Mouse (Mus musculus) thymus, postnatal 25 days (tissue): ENCODE measurements around the gene Rad52.

Source experiments
- DNase-seq: peaks from one replicate; pipeline ENCODE4 v3.0.0; 2022

Gene Rad52

DNA sequence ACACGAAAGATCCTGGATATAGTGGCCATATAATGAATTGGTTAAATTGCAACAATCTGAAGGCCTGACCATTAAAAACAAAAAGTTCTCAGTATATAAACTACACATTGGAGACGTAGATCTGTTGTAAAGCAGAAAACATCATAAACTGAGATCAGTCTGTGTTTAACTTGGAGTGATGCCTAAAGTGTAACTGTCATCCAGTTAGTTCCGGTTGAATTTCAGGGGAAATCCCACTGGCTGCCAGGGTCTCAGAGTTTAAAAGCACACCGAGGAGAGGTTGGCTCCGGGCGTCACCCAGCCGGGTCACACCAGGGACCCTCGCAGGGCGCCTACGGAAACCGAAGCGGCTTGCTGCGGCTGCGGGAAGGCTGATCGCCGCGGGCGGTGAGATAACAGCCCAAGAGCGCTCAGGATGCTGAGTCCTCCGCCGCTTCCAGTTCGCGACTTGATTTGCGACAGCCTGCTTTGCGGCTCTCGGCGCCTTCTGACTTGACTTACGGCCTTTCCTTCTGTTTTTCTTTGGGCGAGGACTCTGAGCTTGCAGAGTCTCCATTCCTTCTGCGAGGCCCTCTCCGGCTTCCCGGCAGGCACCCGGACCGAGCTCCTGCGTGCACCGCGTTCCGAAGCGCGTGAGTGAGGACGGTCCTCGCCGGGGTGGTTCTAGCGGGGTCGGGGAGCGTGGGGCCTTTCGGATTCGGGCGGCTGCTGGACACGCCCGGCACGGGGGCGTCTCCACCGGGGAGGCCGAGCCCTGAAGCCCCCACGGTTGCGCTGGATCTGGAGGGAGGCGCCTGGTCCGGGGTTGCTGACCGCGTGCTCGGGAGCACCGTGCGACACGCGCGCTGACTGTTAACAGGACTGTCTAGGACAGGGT is at the start of gene Rad52:
Rad52 (plus strand) TSS at position 495 of the 877 bp plus-strand sequence.
- DNase-seq, result peak; percentile 86

DNA sequence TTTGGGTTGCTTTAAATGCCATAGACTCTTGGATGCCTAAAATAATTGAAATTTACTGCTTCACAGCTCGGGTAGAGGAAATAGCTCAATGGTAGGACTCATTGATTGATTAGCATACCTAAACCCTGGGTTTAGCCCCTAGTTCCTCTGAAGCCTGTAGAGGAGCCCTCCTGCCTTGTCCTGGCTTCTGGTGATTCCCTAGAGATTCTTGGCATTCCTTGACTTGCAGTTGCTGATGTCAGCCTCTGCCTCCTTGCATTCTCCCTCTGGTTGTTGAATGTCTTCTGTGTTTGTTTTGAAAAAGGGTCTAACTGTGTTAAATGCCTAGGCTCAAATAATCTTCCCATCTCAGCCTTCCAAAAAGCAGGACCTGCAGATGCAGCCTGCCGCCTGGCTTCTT is 48.3 kb upstream of the Rad52 start:
- no peak for DNase-seq

DNA sequence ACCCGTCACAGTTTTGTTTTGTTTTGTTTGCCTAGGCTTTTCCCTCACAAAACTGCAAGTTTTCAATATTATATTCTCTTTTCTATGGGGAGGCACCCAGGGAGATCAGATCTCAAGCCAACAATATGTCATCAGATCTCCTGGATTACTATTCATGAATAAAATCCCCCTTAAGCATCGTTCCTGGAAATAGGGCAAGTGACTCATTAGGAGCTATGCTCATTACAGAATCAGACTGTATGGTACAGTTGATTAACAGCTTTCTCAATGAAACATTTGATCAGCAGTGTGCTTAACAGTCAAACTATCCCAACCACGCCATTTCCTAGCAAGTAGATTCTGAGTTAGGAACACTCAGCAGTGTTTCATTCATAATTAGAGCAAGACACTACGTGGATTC is 47.0 kb upstream of the Rad52 start:
- DNase-seq, result no peak

DNA sequence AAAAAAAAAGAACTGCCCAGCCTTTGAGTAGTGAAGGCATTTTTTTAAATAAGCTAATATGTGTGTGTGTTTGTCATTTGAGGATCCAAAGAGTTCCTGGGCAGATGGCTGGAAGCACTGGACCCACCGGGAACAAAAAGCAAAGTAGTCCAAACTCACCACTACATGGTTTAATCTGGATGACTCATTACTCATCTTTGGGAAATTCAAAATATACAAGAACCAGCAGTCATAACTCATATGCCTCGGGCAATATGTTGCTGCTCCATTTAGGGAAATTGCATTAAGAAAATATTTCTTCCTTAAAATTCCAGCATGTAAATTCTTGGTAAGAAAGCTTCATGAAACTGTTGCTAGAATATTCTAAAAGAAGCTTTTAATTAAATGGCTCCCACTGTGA is 42.3 kb upstream of the Rad52 start:
- no peak for DNase-seq

DNA sequence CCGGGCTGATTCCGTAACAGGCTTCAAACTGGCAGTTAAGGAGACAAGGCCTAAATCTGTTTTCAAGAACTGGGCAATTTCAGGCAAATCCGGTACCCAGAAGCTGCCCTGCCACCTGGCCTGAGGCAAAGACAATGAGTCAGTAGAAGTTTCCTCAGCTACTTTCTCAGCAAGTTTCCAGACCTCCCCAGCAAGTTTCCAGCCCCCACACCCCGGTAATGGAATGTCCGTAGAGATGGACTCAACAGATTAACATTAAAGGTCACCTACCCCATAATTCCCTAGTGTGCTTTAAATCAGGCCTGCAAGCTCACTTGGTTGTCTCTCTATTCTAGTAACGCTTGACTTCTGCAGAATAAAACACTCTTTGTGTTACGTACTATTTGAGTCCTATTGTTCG is 41.0 kb upstream of the Rad52 start:
- no peak for DNase-seq

DNA sequence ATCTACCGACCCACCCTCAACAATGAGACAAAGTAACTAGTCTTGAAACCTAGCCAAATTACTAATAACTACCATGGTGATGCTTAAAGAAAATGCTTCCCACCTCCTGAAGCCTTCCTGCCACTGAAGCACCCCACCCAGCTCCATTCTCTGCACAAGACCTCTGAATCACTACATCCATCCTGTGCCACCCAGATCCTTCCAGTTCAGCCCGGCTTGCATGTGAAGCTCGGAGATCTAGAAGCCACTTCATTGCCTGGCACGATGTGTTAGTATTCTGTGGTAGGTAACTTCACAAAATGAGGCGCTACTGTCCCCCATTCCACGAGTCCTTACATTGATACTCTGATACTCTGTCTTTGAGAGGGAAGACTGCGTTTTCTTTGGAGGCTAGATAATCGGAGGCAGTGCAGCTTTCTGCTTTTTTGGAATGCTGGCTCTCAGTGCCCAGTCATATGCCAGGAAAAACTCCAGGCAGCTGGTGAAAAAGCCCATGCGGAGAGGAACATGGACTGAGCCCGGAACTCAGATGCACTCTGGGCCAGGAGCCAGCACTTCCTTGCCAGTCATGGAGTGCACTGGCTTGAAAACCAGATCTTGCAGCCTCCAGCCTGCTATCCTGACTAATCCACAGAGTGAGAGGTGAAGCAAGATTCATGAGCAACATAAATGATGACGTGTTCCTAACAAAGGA is 38.0 kb upstream of the Rad52 start:
- no peak for DNase-seq

DNA sequence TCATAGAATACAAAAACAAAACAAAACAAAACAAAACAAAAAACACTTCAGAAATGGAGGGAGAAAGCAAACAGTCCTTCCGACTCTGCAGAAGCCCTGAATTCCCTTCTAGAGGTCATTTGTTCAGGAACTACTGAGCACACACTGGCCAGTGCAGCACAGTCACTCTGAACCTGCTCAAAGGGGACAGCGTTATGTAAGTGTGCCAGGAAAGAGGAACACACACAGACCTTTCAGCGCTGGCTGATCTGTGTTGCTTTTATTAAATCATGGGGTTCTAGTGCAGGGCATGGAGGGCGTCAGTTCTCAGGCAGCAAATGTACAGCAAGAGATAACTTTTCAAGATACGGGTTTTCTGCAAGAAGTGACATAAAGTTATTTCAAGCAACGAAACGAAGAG is 19.3 kb upstream of the Rad52 start:
- no peak for DNase-seq

DNA sequence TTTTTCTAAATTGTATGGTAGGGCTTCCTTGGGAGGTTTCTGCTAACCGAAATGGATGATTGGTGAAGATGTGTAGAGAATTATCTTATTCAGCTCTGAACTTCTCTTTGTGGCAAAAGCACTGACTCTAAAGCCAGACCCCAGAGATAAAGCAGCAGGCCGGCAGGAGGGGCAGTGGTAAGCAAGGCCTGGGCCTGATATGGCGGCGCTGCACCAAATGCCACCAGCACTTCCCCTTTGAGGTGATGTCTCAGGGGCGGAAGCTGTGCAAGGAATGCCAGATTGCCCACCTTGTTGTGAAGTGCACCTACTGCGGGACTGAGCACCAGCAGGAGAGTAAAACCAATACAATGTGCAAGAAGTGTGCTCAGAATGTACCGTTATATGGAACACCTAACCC is 9.8 kb upstream of the Rad52 start:
- no peak for DNase-seq

DNA sequence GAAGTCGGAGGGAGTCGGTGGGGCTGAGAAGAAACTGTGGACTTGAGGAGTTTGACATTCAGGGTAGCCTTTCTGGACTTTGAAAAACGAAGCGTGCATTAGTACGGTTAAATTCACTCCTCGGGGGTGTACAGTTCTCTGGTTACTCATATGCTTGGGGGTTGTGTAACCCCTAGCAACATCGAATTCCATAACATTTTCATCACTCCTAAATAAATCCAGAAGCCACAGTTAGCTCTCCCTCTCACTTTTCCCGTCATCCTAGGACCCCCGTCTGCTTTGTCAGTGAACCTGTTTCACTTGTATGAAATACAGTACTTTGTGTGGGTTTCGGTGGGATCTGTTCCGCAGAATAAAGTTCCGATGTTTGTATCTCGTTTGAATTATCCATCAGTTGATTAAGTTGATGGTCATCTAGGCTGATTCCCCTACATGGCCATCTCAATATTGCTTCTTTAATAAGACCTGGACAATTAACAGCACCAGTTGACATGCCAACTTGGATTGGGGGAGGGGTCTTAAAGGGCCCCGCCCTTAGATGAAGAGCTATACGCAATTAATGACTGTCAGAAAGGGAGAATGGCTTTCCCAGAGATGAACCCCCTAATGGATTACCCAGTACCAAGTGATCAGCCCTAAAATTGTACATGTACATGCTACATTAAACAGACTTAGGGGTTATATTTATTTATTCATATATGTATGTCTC is 737 bp downstream of the Rad52 start:
- DNase-seq, result no peak

DNA sequence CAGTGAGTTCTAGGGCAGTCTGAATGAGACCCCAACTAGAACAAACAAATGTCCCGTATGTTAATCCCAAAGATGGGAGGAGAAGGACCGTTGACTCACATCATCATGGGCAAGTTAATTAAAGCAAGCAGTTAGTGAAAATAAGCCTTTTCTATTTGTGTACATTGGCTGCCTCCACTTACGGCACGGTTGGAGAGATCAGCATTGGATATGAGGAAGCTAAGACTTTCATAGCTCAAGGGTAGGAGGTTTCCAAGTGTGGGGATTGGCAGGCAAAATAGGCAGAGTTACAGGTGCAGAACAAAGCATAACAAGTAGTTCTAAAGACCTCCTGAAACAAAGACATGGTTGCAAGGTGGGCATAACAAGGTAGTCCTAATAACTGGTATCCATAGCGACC is 3.0 kb downstream of the Rad52 start:
- no peak for DNase-seq

DNA sequence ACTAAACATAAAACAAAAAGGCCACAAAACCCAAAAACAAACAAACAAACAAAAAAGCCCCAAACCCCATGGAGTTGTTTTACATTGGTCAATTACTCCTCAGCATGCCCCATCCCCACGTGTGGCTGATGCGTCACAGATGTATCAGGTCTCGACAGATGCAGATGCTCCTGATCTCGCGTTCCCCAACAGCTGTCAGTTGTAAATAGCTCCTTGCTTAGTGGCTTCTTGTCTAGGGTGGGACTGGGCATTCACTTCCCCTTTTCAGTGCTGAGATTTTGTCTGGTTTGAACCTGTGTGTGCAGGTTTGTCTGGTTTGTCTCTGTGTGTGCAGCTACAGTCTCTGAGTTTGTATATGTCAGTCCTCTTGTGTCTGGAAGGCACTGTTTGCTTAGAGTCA is 9.5 kb downstream of the Rad52 start:
- no peak for DNase-seq

DNA sequence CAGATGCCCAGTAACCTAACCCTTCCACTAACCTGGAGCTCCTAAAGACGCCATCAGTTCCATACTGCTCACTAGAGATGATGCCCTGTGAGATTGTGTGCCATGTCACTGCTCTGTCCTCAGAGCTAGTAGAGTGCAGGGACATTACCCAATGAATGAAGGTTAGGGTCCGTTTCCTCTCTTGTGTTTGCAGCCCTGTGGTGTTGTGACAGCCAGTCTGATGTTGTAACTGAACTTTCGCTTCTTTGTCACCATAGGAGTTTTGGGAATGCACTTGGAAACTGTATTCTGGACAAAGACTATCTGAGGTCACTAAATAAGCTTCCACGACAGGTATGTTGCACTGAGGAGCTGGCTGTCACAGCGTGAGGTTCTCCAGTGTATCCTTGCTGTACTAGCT is 13.2 kb downstream of the Rad52 start:
- DNase-seq, result no peak

DNA sequence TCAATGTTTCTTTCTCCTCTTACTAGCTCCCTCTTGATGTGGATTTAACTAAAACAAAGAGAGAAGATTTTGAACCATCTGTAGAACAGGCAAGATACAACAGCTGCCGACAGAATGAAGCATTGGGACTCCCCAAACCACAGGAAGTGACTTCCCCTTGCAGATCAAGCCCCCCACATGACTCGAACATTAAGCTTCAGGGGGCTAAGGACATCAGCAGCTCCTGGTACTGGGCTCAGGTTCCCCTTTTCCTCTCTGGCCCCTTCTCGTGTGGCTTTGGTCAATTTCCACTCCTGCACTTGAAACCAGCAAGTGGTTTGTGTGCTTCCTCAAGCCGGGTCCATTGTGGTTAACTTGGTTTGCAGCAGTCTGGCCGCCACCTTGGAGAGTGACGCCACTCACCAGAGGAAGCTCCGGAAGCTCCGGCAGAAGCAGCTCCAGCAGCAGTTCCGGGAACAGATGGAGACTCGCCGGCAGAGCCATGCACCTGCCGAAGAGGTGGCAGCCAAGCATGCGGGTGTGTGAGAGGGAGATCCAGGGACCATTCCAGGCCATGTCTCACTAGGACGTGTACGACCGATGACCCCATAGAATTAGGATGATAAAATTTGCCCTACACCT is 16.2 kb downstream of the Rad52 start:
- peak; percentile 74 for DNase-seq

DNA sequence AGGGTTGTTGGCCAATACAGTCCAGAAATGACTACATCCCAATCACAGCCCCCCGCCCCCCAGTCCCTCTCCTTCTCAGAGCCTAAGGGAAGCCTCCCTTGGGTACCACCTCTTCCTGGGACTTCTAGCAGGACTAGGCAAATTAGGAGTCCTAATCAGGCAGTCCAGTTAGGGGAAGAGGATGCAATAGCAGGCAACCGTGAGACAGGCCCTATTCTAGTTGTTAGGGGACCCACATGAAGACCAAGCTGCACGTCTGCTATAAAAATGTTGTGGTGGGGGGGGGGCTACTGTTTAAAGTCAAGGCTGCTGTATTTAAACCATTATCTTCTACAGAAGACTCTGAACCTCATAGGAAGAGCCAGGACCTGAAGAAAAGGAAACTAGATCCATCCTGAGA is 19.6 kb downstream of the Rad52 start:
- no peak for DNase-seq

DNA sequence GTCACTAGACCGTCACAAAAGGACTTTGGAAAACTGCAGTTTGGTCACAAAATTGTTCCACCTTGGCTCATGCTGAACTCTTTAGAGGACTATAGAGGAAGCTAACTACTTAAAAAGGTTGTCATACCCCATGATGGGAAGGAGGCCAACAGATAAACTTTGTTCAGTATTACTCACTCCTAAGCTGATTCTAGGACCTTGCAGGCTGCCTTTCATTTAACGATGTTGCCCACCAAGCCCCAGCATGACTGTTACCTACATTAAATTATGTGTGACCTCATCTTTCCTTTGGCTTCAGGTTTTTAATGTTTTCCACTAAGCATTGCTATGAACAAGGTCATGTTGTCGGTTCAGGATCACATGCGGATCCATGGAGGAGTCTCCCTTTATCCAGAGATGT is 20.0 kb downstream of the Rad52 start:
- DNase-seq, result no peak

DNA sequence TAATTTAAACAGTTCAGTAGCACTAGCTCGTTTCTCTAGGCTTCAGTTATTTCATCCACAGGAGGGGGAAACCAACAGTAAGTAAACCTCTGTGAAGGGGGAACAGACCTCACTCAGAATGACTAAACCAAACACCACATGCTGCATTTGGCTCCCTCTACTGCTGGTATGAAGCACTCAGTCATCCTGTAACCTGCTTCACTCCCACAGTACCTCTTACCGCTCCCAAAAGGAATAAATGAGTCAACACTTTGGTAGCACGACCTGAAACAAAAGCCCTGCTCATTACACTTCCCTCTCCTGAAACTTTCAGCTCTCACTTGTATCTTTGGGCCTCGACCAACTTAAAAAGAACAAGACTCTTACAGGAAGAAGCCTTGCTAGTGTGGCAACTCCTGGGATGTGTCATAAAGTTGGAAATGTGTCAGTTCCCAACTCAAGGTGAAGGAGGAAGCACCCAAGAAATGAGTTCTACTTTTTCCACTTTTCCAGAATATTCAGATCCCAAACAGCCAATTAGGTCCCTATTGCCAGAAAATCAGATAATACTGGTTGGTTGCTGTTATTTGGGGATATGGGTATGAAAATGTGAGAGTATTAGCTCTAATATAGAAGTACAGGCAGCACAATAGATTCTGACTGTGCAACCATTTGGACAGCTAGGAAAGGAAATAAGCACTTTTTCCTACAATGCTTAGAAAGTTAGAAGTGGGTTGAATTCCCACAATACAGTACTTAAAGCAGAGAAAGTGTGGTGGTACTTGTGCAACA is 21.9 kb downstream of the Rad52 start:
- DNase-seq, result no peak
